Mouse (Mus musculus) cortical plate, adult 2 months (tissue): ENCODE results near the gene Fam120a.

Source experiments
- CTCF ChIP-seq: fragments of 200-500 bp; IDR thresholded peaks from 2 replicates; pipeline ENCODE4 v1.5.1; 2011; ENCODE audit warnings: mild to moderate bottlenecking, control low read depth, low read length; ENCODE audit not compliant: insufficient read depth; ENCODE audit errors: extremely low read depth
- POLR2A ChIP-seq: fragments of 200-500 bp; IDR thresholded peaks from 2 replicates; pipeline ENCODE4 v1.6.1; 2011; ENCODE audit warnings: mild to moderate bottlenecking, low read length, control low read depth; ENCODE audit not compliant: insufficient read depth; ENCODE audit errors: extremely low read depth

DNA sequence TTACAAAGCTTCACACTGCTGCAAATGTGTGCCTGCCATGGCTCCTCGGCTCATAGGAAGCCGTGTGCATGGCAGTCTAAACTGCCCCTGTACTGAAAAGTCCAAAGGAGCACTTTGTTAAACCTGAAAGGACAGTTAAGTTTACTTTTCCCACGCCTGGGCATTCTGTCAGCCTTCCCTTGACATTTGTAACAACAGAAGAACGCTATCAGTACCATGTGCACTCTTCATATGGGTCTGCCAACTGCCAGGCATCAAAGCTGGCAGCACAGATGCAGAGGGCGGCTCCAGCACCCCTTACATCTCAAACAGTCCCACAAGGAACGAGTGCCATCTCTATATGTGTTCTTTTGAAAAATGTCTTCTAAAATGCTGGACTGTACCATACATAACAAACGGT is 56.4 kb downstream of the Fam120a start:
- TF ChIP-seq POLR2A (no peak), CTCF (no peak)
